Mouse (Mus musculus) megakaryocyte, embryonic 14.5 days (primary cell): Measurements from ENCODE around the gene Tmem37.

Experiments used
- FLI1 ChIP-seq: IDR thresholded peaks from 2 replicates; pipeline ENCODE4 v1.6.1; 2012; ENCODE audit warnings: low read length, inconsistent platforms, mixed read lengths
- GATA1 ChIP-seq: IDR thresholded peaks from 3 replicates; pipeline ENCODE4 v1.6.1; 2012; ENCODE audit warnings: mixed read lengths, low read length, inconsistent platforms, borderline replicate concordance

GRCm38 (mm10) chr1:120062231-120062630 lies 11.6 kb downstream of the Tmem37 start:
- TF ChIP-seq GATA1 (no peak), FLI1 (no peak)
